ENCODE assay signal across 23 mouse cellular contexts in the genomic region with DNA sequence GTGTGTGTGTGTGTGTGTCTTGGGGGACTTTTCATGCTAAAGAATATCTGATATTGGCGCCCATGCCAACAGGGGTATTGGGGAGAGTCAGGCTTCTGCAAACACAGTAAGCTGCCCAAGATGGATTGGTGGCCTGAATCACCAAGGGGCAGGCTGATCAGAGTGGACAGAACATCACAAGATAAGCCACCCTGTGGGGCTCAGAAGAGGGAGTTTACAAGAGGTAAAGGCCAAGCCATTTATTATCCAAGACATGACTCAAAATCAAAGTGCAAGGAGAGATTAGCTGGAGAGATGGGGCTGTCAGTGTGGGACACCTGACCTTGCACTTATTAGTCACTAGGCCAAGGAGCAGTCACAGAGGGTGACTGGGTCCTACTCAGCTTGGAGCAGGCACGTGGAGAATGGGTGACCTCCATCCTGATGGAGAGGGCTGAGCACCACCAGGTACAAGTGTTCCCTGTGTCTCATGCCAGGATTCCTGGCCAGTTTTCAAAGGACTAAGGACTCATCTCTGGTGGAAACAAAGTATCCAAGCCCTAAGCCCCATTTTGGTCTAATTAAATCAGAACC. TPM values are rescaled to one million over a fixed set of nuclear protein-coding genes. Genes with fewer than 3 reads are reported as not detected.
DNase-seq lines count a peak whose midpoint lies in the region; ATAC-seq and TF ChIP-seq lines count a peak whose summit lies in the region.
"Had no signal": no experiment of that assay in that cellular context is flagged by ENCODE, and none has a peak within 500 bp of the region (broad histone marks: within the 10 kb centered on the region; RNA-seq: fewer than 3 reads in every experiment).

No protein-coding gene starts in this region.

- peak; percentile 71; the same call in 1 of the 2 replicates for TF ChIP-seq POLR2A in small intestine, adult 2 months (IDR thresholded peaks at IDR 0.05; ENCODE audit: low read depth, low read length)

- intact Hi-C loops in heart, postnatal 36 days (cut with DNase I): no loop called here

- no peak for ATAC-seq in monocyte, adult 5-6 weeks (replicated peaks; ENCODE audit: insufficient number of reproducible peaks, low FRiP score, low TSS enrichment, poor library complexity, severe bottlenecking)
- ATAC-seq: CD4-positive, CD25-positive, alpha-beta regulatory T cell, adult 4 months; forebrain, embryonic 16.5 days had no signal

- TF ChIP-seq CTCF in small intestine, adult 2 months (IDR thresholded peaks at IDR 0.05; ENCODE audit: extremely low read depth, insufficient read length, insufficient replicate concordance, low read depth, low read length): no peak

- peaks cover 17% of the 10 kb centered on the region; the same call in 1 of the 2 replicates for H3K4me1 ChIP-seq in small intestine, adult 2 months (ENCODE audit: control insufficient read depth, insufficient read depth, insufficient read length, low read length)
- H3K4me1 ChIP-seq: forebrain, embryonic 12.5 days; heart, embryonic 15.5 days had no signal

- DNase-seq in adrenal gland, adult (ENCODE audit: inconsistent age in 2 of 2, low spot score in 1 of 2): peak; percentile 85 to 91
- DNase-seq in adrenal gland, adult 18-20 months (ENCODE audit: low spot score in 2 of 2): no peak
- peak; percentile 70 to 74 for DNase-seq in adrenal gland, postnatal 36 days
- no peak for DNase-seq in cerebellum, adult 9-11 months
- no peak for DNase-seq in heart, postnatal 36 days
- DNase-seq: B cell, adult 2 months; cerebellum, adult 11 months; cerebellum, adult 9-10 months; cerebellum, postnatal 36 days; gastrocnemius, postnatal 10 days; heart, adult 2 months; heart, postnatal 14 days; kidney, adult 11 months had no signal

- 37% methylated on average over 2 of the region's 2 CpGs for WGBS in small intestine, adult 2 months

- peak overlapping the region; percentile 48 for H3K4me3 ChIP-seq in small intestine, adult 2 months (ENCODE audit: low read depth, low read length)
- H3K4me3 ChIP-seq: embryonic facial prominence, embryonic 13.5 days; forebrain, embryonic 12.5 days; heart, adult 2 months; heart, embryonic 15.5 days; hindbrain, embryonic 10.5 days had no signal

- peak overlapping the region; percentile 99 for H3K27ac ChIP-seq in small intestine, adult 2 months (ENCODE audit: insufficient read depth, low read depth, low read length)
- H3K27ac ChIP-seq: embryonic facial prominence, embryonic 13.5 days; forebrain, embryonic 12.5 days; heart, adult 2 months; heart, embryonic 15.5 days; hindbrain, embryonic 10.5 days; hindbrain, embryonic 14.5 days had no signal

- no peaks in the 10 kb centered on the region for H3K27me3 ChIP-seq in small intestine, adult 2 months (ENCODE audit: control insufficient read depth, insufficient read depth, low read length)
- H3K27me3 ChIP-seq: embryonic facial prominence, embryonic 13.5 days; forebrain, embryonic 12.5 days; heart, embryonic 15.5 days had no signal

- H3K36me3 ChIP-seq in small intestine, adult 2 months (ENCODE audit: control insufficient read depth, insufficient read depth, low read length): peaks cover 40% of the 10 kb centered on the region
- H3K36me3 ChIP-seq: embryonic facial prominence, embryonic 13.5 days; forebrain, embryonic 12.5 days; G1E; heart, embryonic 15.5 days; hindbrain, embryonic 10.5 days had no signal

RNA-seq across cellular contexts. Expression of gene Vil1, which starts 2.7 kb away (rescaled TPM):
- 1 to 10 TPM; 1.8 to 1.9 TPM for total RNA-seq in adrenal gland, adult 18-20 months (2021)
- total RNA-seq in adrenal gland, postnatal 36 days (2021): 1 to 10 TPM; 1.3 to 1.5 TPM
- polyA plus RNA-seq in small intestine, adult 2 months (2012; rRNA removed): 198 and 892 TPM in 2 replicates
- 1 to 10 TPM in 1 of 2 experiments, under 1 TPM in 1; 0.86 to 1.3 TPM for total RNA-seq in heart, postnatal 36 days (2021)
- 0.87 to 1.9 TPM in 2 of 3 replicates, not detected in the other for total RNA-seq in monocyte, adult 5-6 weeks (2017)

RNA-seq across cellular contexts. Expression of gene Ctdsp1, which starts 20.5 kb away (rescaled TPM):
- total RNA-seq in adrenal gland, adult 18-20 months (2021): 100 to 1,000 TPM; 133 to 136 TPM
- total RNA-seq in adrenal gland, postnatal 36 days (2021): 100 to 1,000 TPM; 128 to 176 TPM
- polyA plus RNA-seq in small intestine, adult 2 months (2012; rRNA removed): 58.4 and 177 TPM in 2 replicates
- 100 to 1,000 TPM; 127 to 133 TPM for total RNA-seq in heart, postnatal 36 days (2021)
- 31.8 to 64.2 TPM (median 34.4 TPM) in 3 replicates for total RNA-seq in monocyte, adult 5-6 weeks (2017)

RNA-seq across cellular contexts. Expression of gene Slc11a1, which starts 36.8 kb away (rescaled TPM):
- 10 to 100 TPM in 1 of 2 experiments, 1 to 10 TPM in 1; 9.5 to 20.5 TPM for total RNA-seq in adrenal gland, adult 18-20 months (2021)
- total RNA-seq in adrenal gland, postnatal 36 days (2021): 10 to 100 TPM in 1 of 2 experiments, 1 to 10 TPM in 1; 7.9 to 13.1 TPM
- polyA plus RNA-seq in small intestine, adult 2 months (2012; rRNA removed): 12.7 and 17.9 TPM in 2 replicates
- 1 to 10 TPM; 4.7 to 5.5 TPM for total RNA-seq in heart, postnatal 36 days (2021)
- total RNA-seq in monocyte, adult 5-6 weeks (2017): 180 to 306 TPM (median 249 TPM) in 3 replicates
- polyA plus RNA-seq: G1E had no signal

RNA-seq across cellular contexts. Expression of gene Catip, which starts 49.9 kb away (rescaled TPM):
- total RNA-seq in adrenal gland, adult 18-20 months (2021): under 1 TPM; 0.33 to 0.35 TPM
- under 1 TPM; 0.23 to 0.26 TPM for total RNA-seq in adrenal gland, postnatal 36 days (2021)
- polyA plus RNA-seq in small intestine, adult 2 months (2012; rRNA removed): 0.05 and 0.39 TPM in 2 replicates
- total RNA-seq in heart, postnatal 36 days (2021): under 1 TPM; 0.19 to 0.41 TPM
- 0.29 to 3.3 TPM (median 0.96 TPM) in 3 replicates for total RNA-seq in monocyte, adult 5-6 weeks (2017)
- polyA plus RNA-seq: G1E had no signal

Comparison
In these comparisons a context has a peak if more than half of its experiments do, and no peak if none do; other contexts are left out.
1. DNase-seq: peak in adrenal gland, adult (2 of 2) and adrenal gland, postnatal 36 days (2 of 2); none in adrenal gland, adult 18-20 months (0 of 2), cerebellum, adult 9-11 months (single experiment) and heart, postnatal 36 days (0 of 2).